In the genomic region with DNA sequence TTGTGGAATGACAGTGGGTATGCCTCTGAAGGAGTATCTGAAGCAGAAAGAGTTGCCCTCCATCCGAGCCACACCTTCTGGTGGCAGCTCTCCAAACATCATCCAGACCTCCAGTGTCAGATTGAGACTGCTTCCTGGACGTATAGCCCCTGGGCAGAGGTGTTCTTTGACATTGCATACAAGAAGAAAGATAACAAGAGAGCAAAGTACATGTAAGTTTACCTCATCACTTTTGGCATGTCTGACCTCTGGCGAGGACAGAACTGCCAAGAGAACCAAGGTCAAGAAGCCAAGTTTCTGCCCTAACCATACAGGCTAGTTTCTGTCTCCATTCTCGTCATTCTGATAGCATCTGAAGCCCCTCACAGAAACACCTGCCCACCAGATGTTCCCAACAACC, we compare ENCODE assay signal across 21 mouse cellular contexts. TPM values are rescaled to one million over a fixed set of nuclear protein-coding genes. Genes with fewer than 3 reads are reported as not detected.
DNase-seq lines count a peak whose midpoint lies in the region; ATAC-seq and TF ChIP-seq lines count a peak whose summit lies in the region.
"Had no signal": no experiment of that assay in that cellular context is flagged by ENCODE, and none has a peak within 500 bp of the region (broad histone marks: within the 10 kb centered on the region; RNA-seq: fewer than 3 reads in every experiment).

No protein-coding gene starts in this region.

- no peak overlapping the region for H3K4me3 ChIP-seq in heart, embryonic 12.5 days
- no peak overlapping the region for H3K4me3 ChIP-seq in liver, adult 2 months (ENCODE audit: insufficient read depth, low read depth, low read length)
- H3K4me3 ChIP-seq in liver, embryonic 12.5 days: no peak overlapping the region

- no peak for TF ChIP-seq CTCF in liver, adult 2 months (IDR thresholded peaks at IDR 0.05; ENCODE audit: low read depth, low read length)

- no peaks in the 10 kb centered on the region for H3K9me3 ChIP-seq in heart, embryonic 12.5 days (replicated peaks)
- H3K9me3 ChIP-seq in liver, embryonic 12.5 days (replicated peaks): no peaks in the 10 kb centered on the region
- H3K9me3 ChIP-seq: G1E had no signal

- DNase-seq in heart, adult 11 months: peak; percentile 76
- peak; percentile 74 for DNase-seq in liver, adult 2 months (ENCODE audit: extremely low read depth, low read depth, low spot score)
- peak; percentile 19 for DNase-seq in fat pad, adult 2 months (ENCODE audit: extremely low read depth, low read depth, low spot score)
- DNase-seq: adrenal gland, adult 2 months; adrenal gland, adult 8-10 months; adrenal gland, postnatal 10 days; adrenal gland, postnatal 14 days; adrenal gland, postnatal 25 days; adrenal gland, postnatal 36 days; B cell, adult 2 months; cerebellum, adult 11 months; cerebellum, adult 11-12 months; cerebellum, adult 18-20 months; cerebellum, adult 2 months had no signal

- ATAC-seq in heart, embryonic 12.5 days (ENCODE audit: insufficient number of reproducible peaks, low FRiP score): no peak
- ATAC-seq in liver, embryonic 12.5 days: no peak
- ATAC-seq in CD4-positive, CD25-positive, alpha-beta regulatory T cell, adult 4 months: no peak
- ATAC-seq: activated CD4-positive, CD25-positive, alpha-beta regulatory T cell, adult 4 months; Patski had no signal

- H3K9ac ChIP-seq in heart, embryonic 12.5 days: no peak overlapping the region
- no peak overlapping the region for H3K9ac ChIP-seq in liver, adult 2 months (ENCODE audit: low read depth, low read length)
- no peak overlapping the region for H3K9ac ChIP-seq in liver, embryonic 12.5 days

- peaks cover 4% of the 10 kb centered on the region; the same call in 1 of the 2 replicates for H3K4me1 ChIP-seq in heart, embryonic 12.5 days (replicated peaks)
- peaks cover 7% of the 10 kb centered on the region for H3K4me1 ChIP-seq in liver, adult 2 months (ENCODE audit: control insufficient read depth, insufficient read depth, low read length)
- H3K4me1 ChIP-seq in liver, embryonic 12.5 days: no peaks in the 10 kb centered on the region

- no peak for TF ChIP-seq POLR2A in liver, adult 2 months (IDR thresholded peaks at IDR 0.05; ENCODE audit: extremely low read depth, insufficient read depth, low read length)

- 35% methylated on average over 4 of the region's 4 CpGs for WGBS in heart, embryonic 12.5 days
- 24% methylated on average over 4 of the region's 4 CpGs for WGBS in liver, adult 2 months
- 54% methylated on average over 4 of the region's 4 CpGs for WGBS in liver, embryonic 12.5 days (ENCODE audit: insufficient replicate concordance)

- H3K27ac ChIP-seq in heart, embryonic 12.5 days (ENCODE audit: poor library complexity, severe bottlenecking): no peak overlapping the region
- no peak overlapping the region for H3K27ac ChIP-seq in liver, adult 2 months (replicated peaks; ENCODE audit: insufficient read depth, low read depth, low read length)
- H3K27ac ChIP-seq in liver, embryonic 12.5 days: no peak overlapping the region

- no peaks in the 10 kb centered on the region for H3K79me2 ChIP-seq in liver, adult 2 months (ENCODE audit: control insufficient read depth, insufficient read depth, low read length)

- H3K4me2 ChIP-seq in heart, embryonic 12.5 days: no peak overlapping the region
- H3K4me2 ChIP-seq in liver, embryonic 12.5 days: no peak overlapping the region

- no peaks in the 10 kb centered on the region for H3K36me3 ChIP-seq in heart, embryonic 12.5 days
- H3K36me3 ChIP-seq in liver, adult 2 months (ENCODE audit: control insufficient read depth, insufficient read depth, low read length): no peaks in the 10 kb centered on the region
- no peaks in the 10 kb centered on the region for H3K36me3 ChIP-seq in liver, embryonic 12.5 days
- H3K36me3 ChIP-seq: G1E had no signal

- no peaks in the 10 kb centered on the region for H3K27me3 ChIP-seq in heart, embryonic 12.5 days (replicated peaks)
- H3K27me3 ChIP-seq in liver, adult 2 months (ENCODE audit: control insufficient read depth, insufficient read depth, low read length): peaks cover 5% of the 10 kb centered on the region; the same call in 1 of the 2 replicates
- H3K27me3 ChIP-seq in liver, embryonic 12.5 days (replicated peaks): no peaks in the 10 kb centered on the region
- H3K27me3 ChIP-seq: CH12.LX had no signal

RNA-seq across cellular contexts. Expression of a gene that starts 57.5 kb away (rescaled TPM):
- polyA plus RNA-seq in heart, embryonic 12.5 days (2016; fragmentation: Nextera tagmentation; extraction: Ambion mirVana): 100 and 104 TPM in 2 replicates
- 18.3 and 26.3 TPM in 2 replicates for total RNA-seq in liver, adult 2 months (2014; rRNA removed)
- 50.0 and 70.3 TPM in 2 replicates for polyA plus RNA-seq in liver, adult 2 months (2012; rRNA removed)
- 121 TPM in 2 replicates for polyA plus RNA-seq in liver, embryonic 12.5 days (2016; fragmentation: Nextera tagmentation; extraction: Ambion mirVana)
- 100 to 1,000 TPM; 138 to 139 TPM for polyA plus RNA-seq in CD4-positive, CD25-positive, alpha-beta regulatory T cell, adult 4 months (2017; shearing (Covaris generic))

Comparison
In these comparisons a context has a peak if more than half of its experiments do, and no peak if none do; other contexts are left out.
1. DNase-seq: peak in every context shown above with its lines; median percentile 76 in heart, adult 11 months; 74 in liver, adult 2 months; 19 in fat pad, adult 2 months.